Mouse (Mus musculus) neural tube, embryonic 11.5 days (tissue): ENCODE results near the gene Pnmal1. TPM values are rescaled to one million over a fixed set of nuclear protein-coding genes. Genes with fewer than 3 reads are reported as not detected.
A peak's percentile ranks its signal among the peaks of the same experiment; 100 is the strongest.

Experiments used
- ATAC-seq: fragments of 200-750 bp; cut with Nextera tagmentation; 2 replicates; pipeline ENCODE4 v1.8.0; 2017; ENCODE audit warnings: moderate number of reproducible peaks, mild to moderate bottlenecking, moderate TSS enrichment, moderate library complexity; ENCODE audit not compliant: insufficient read depth, low FRiP score, low TSS enrichment
- DNase-seq: peaks from one replicate; pipeline ENCODE4 v3.0.0-alpha.2; 2015; ENCODE audit warnings: low spot score
- H3K27ac ChIP-seq: fragments of 300-500 bp; sonication (generic); 2 replicates; pipeline ENCODE4 v1.5.1; 2014; ENCODE audit warnings: low read depth, mild to moderate bottlenecking, low read length
- H3K27me3 ChIP-seq: fragments of 300-500 bp; sonication (generic); 2 replicates; pipeline ENCODE4 v1.6.1; 2014; ENCODE audit warnings: mild to moderate bottlenecking, low read length, mixed read lengths; ENCODE audit not compliant: control insufficient read depth, insufficient read depth
- H3K36me3 ChIP-seq: fragments of 300-500 bp; sonication (generic); 2 replicates; pipeline ENCODE4 v1.6.1; 2014; ENCODE audit warnings: mild to moderate bottlenecking, low read length, moderate library complexity, mixed read lengths; ENCODE audit not compliant: control insufficient read depth, insufficient read depth
- H3K4me1 ChIP-seq: fragments of 300-500 bp; sonication (generic); 2 replicates; pipeline ENCODE4 v1.6.1; 2014; ENCODE audit warnings: low read length, mixed read lengths; ENCODE audit not compliant: control insufficient read depth, insufficient read depth
- H3K4me2 ChIP-seq: fragments of 300-500 bp; sonication (generic); 2 replicates; pipeline ENCODE4 v1.6.1; 2014; ENCODE audit warnings: low read depth, mild to moderate bottlenecking, moderate library complexity
- H3K4me3 ChIP-seq: fragments of 300-500 bp; sonication (generic); 2 replicates; pipeline ENCODE4 v1.5.1; 2014; ENCODE audit warnings: low read depth, low read length
- H3K9ac ChIP-seq: fragments of 300-500 bp; sonication (generic); 2 replicates; pipeline ENCODE4 v1.6.1; 2014; ENCODE audit warnings: mild to moderate bottlenecking, low read length
- H3K9me3 ChIP-seq: fragments of 300-500 bp; sonication (generic); 2 replicates; pipeline ENCODE4 v1.6.1; 2016; ENCODE audit warnings: low read length; ENCODE audit not compliant: control insufficient read depth
- WGBS: fragments of 180-500 bp; shearing (Covaris S2); extraction: QIAGEN DNeasy Blood & Tissue Kit; methylation state at CpG from one replicate; pipeline ENCODE4 v1.1.7; 2014; 5-methylcytosine and 5-hydroxymethylcytosine counted together
- polyA plus RNA-seq: library from polyadenylated mRNA; unstranded; fragments of >200 nt; fragmentation: Nextera tagmentation; extraction: Ambion mirVana; gene quantifications from 2 replicates; pipeline ENCODE4 v1.2.1, GENCODE M21; 2014

The Pnmal1 gene
- polyA plus RNA-seq: 15.6 and 18.0 TPM in 2 replicates

GRCm38 (mm10) chr7:16959539-16960187 is at the start of gene Pnmal1:
Gene Pnmal1 (plus strand): TSS chr7:16959679.
- Histone ChIP-seq H3K9ac (peak within 1 kb of the TSS; percentile 31; the same call in 1 of the 2 replicates), H3K9me3 (no peaks in the 10 kb centered on the region), H3K36me3 (no peaks in the 10 kb centered on the region), H3K27me3 (no peaks in the 10 kb centered on the region), H3K4me3 (peak within 1 kb of the TSS; percentile 22; the same call in 1 of the 2 replicates), H3K4me2 (peak within 1 kb of the TSS; percentile 53), H3K4me1 (0 out of 2 replicates have a peak, but pooled peaks cover 4% of the 10 kb centered on the region), H3K27ac (peak within 1 kb of the TSS; percentile 89)
- peak; percentile 96 for ATAC-seq
- 18% methylated on average over 17 of the region's 17 CpGs for WGBS
- DNase-seq: peak; percentile 94

- no peak overlapping the region for H3K4me2 ChIP-seq
- ATAC-seq (no peak), DNase-seq (no peak)
- no peak overlapping the region for H3K4me3 ChIP-seq
- no peaks in the 10 kb centered on the region for H3K9me3 ChIP-seq
- H3K27ac ChIP-seq: no peak overlapping the region
- 51% methylated on average over 10 of the region's 10 CpGs for WGBS
- peaks cover 4% of the 10 kb centered on the region; the same call in 1 of the 2 replicates for H3K36me3 ChIP-seq
- H3K4me1 ChIP-seq: no peaks in the 10 kb centered on the region
- no peak overlapping the region for H3K9ac ChIP-seq
- H3K27me3 ChIP-seq: no peaks in the 10 kb centered on the region
Measured at GRCm38 (mm10) chr7:16909909-16910308, 49.6 kb upstream of the Pnmal1 start.

GRCm38 (mm10) chr7:16911904-16912303 is 47.6 kb upstream of the Pnmal1 start:
- no peaks in the 10 kb centered on the region for H3K9me3 ChIP-seq
- DNase-seq: no peak
- H3K4me3 ChIP-seq: no peak overlapping the region
- no peaks in the 10 kb centered on the region for H3K4me1 ChIP-seq
- no peak overlapping the region for H3K4me2 ChIP-seq
- no peak for ATAC-seq
- no peak overlapping the region for H3K27ac ChIP-seq
- WGBS: 95% methylated on average over 3 of the region's 3 CpGs
- H3K27me3 ChIP-seq: no peaks in the 10 kb centered on the region
- no peak overlapping the region for H3K9ac ChIP-seq
- H3K36me3 ChIP-seq: peaks cover 15% of the 10 kb centered on the region

- Histone ChIP-seq H3K27ac (no peak overlapping the region), H3K4me1 (no peaks in the 10 kb centered on the region), H3K9ac (no peak overlapping the region)
Measured at GRCm38 (mm10) chr7:16912360-16912759, 47.1 kb upstream of the Pnmal1 start.

GRCm38 (mm10) chr7:16913806-16914452 is 45.5 kb upstream of the Pnmal1 start:
- Histone ChIP-seq H3K9me3 (no peaks in the 10 kb centered on the region), H3K27me3 (no peaks in the 10 kb centered on the region), H3K9ac (no peak overlapping the region; the same call in 1 of the 2 replicates), H3K4me2 (no peak overlapping the region), H3K4me3 (no peak overlapping the region), H3K4me1 (no peaks in the 10 kb centered on the region), H3K36me3 (peaks cover 30% of the 10 kb centered on the region), H3K27ac (no peak overlapping the region)
- 39% methylated on average over 10 of the region's 10 CpGs for WGBS
- DNase-seq (peak; percentile 72), ATAC-seq (peak; percentile 54; the same call in 1 of the 2 replicates)

More at GRCm38 (mm10) chr7:16912360-16912759, 47.1 kb upstream of the Pnmal1 start:
- Histone ChIP-seq H3K4me2 (no peak overlapping the region), H3K4me3 (no peak overlapping the region), H3K27me3 (no peaks in the 10 kb centered on the region), H3K9me3 (no peaks in the 10 kb centered on the region), H3K36me3 (peaks cover 20% of the 10 kb centered on the region)
- WGBS: 77% methylated on average over 6 of the region's 6 CpGs
- no peak for DNase-seq
- ATAC-seq: no peak

GRCm38 (mm10) chr7:16914453-16915343 is 44.8 kb upstream of the Pnmal1 start:
- Histone ChIP-seq H3K9me3 (no peaks in the 10 kb centered on the region), H3K4me2 (no peak overlapping the region), H3K36me3 (peaks cover 30% of the 10 kb centered on the region), H3K27ac (no peak overlapping the region), H3K27me3 (no peaks in the 10 kb centered on the region), H3K4me1 (no peaks in the 10 kb centered on the region), H3K9ac (no peak overlapping the region), H3K4me3 (no peak overlapping the region)
- WGBS: 86% methylated on average over 18 of the region's 18 CpGs
- ATAC-seq: no peak
- DNase-seq: no peak

GRCm38 (mm10) chr7:16915461-16916340 is 43.8 kb upstream of the Pnmal1 start:
- no peaks in the 10 kb centered on the region for H3K27me3 ChIP-seq
- no peaks in the 10 kb centered on the region for H3K9me3 ChIP-seq
- ATAC-seq (no peak), DNase-seq (no peak)
- H3K4me3 ChIP-seq: no peak overlapping the region
- no peak overlapping the region for H3K4me2 ChIP-seq
- H3K36me3 ChIP-seq: peaks cover 30% of the 10 kb centered on the region
- WGBS: 93% methylated on average over 32 of the region's 32 CpGs
- H3K4me1 ChIP-seq: no peaks in the 10 kb centered on the region; the same call in 1 of the 2 replicates
- H3K9ac ChIP-seq: no peak overlapping the region
- no peak overlapping the region for H3K27ac ChIP-seq
